Mouse (Mus musculus): ENCODE measurements around the gene Micall1. TPM values are rescaled to one million over a fixed set of nuclear protein-coding genes. Genes with fewer than 3 reads are reported as not detected.
A peak's percentile ranks its signal among the peaks of the same experiment; 100 is the strongest.

Gene Micall1
- polyA plus RNA-seq, 1 experiment from 2014 or later: 10.4 TPM

GRCm38 (mm10) chr15:79134496-79135270, 26.0 kb downstream of the Micall1 start:
- no peaks in the 10 kb centered on the region for H3K9me3 ChIP-seq
- H3K9ac ChIP-seq: no peak overlapping the region
- no peak for ATAC-seq (ENCODE audit: low read depth)
- no peak overlapping the region for H3K27ac ChIP-seq (replicated peaks)
- 82% methylated on average over 9 of the region's 9 CpGs for whole genome bisulfite sequencing
- no peak overlapping the region for H3K4me3 ChIP-seq
- H3K27me3 ChIP-seq: no peaks in the 10 kb centered on the region
- no peak overlapping the region for H3K4me2 ChIP-seq
- peaks cover 51% of the 10 kb centered on the region for H3K36me3 ChIP-seq
- H3K4me1 ChIP-seq (replicated peaks): no peaks in the 10 kb centered on the region

- Histone ChIP-seq H3K9me3 (no peaks in the 10 kb centered on the region), H3K36me3 (peaks cover 44% of the 10 kb centered on the region), H3K9ac (no peak overlapping the region), H3K4me1 (replicated peaks) (peaks cover 4% of the 10 kb centered on the region), H3K27me3 (no peaks in the 10 kb centered on the region), H3K27ac (replicated peaks) (no peak overlapping the region), H3K4me2 (no peak overlapping the region), H3K4me3 (no peak overlapping the region)
- ATAC-seq (ENCODE audit: low read depth): no peak; the same call in 1 of the 2 replicates
- WGBS: 82% methylated on average over 9 of the region's 9 CpGs
Observed at GRCm38 (mm10) chr15:79135332-79135731, 26.6 kb downstream of the Micall1 start.

DNA sequence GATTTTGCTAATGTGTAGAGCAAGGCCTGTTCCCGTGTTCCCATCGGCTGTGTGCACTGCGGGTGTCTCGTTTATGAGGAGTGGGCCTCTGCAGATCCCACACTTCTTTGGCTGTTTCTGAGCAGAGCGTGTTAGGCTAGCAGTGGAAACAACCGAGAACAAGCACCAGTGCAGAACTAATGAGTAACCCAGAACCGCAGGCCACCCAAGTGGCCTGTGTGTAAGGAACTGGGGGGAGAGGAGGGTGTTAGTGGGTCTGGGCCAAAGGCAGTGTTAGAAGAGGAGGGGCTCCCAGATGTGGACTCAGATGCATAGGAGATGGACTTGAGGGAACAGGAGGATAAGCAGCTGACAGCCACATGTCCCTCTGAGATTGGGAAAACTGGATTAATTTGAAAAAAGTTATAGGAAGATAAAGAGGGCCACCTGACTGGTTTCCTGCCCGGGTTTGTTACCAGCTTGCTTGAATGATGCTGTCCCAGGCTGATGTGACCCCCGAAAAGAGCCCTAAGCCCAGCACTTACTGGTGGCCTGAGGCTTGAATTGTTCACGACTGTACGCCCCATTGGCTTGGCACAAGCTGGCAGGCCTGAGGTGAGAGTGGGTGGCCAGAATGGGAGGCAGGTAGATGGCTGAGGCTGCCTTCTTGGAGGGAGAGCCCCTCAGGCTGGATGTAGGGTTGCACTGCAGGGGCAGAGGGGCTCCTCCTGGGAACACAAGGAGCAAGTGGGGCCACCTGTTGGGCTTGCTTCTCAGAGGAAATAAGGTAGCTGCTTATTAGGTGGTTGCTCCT, 27.3 kb downstream of the Micall1 start:
- Histone ChIP-seq H3K9ac (no peak overlapping the region), H3K27ac (replicated peaks) (no peak overlapping the region), H3K4me2 (no peak overlapping the region), H3K4me3 (no peak overlapping the region), H3K36me3 (peaks cover 38% of the 10 kb centered on the region), H3K9me3 (no peaks in the 10 kb centered on the region), H3K4me1 (replicated peaks) (peaks cover 9% of the 10 kb centered on the region), H3K27me3 (no peaks in the 10 kb centered on the region)
- WGBS: 63% methylated on average over 11 of the region's 11 CpGs
- ATAC-seq (ENCODE audit: low read depth): no peak; the same call in 1 of the 2 replicates

DNA sequence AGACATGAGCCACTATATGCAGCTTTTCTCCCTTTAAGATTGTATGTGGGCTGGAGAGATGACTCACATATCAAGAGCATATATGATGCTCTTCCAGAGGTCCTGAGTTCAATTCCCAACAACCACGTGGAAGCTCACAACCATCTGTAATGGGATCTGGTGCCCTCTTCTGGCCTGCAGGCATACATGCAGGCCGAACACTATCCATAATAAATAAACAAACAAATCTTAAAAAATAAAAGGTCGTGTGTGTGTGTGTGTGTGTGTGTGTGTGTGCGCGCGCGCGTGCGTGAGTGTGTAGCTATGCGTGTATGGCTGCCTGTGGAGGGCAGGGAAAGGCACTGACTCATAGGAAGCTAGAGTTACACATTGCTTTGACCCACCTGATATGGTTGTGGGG, 30.9 kb downstream of the Micall1 start:
- Histone ChIP-seq H3K27me3 (no peaks in the 10 kb centered on the region), H3K4me2 (no peak overlapping the region), H3K36me3 (peaks cover 11% of the 10 kb centered on the region), H3K4me1 (replicated peaks) (peaks cover 26% of the 10 kb centered on the region), H3K9ac (no peak overlapping the region), H3K4me3 (no peak overlapping the region), H3K9me3 (no peaks in the 10 kb centered on the region), H3K27ac (replicated peaks) (no peak overlapping the region)
- ATAC-seq (ENCODE audit: low read depth): no peak
- 64% methylated on average over 10 of the region's 10 CpGs for WGBS

GRCm38 (mm10) chr15:79140866-79141565, 32.3 kb downstream of the Micall1 start, which contains the start of the genes Polr2f and 1700088E04Rik:
Gene Polr2f (plus strand): TSS chr15:79141009.
Gene 1700088E04Rik (minus strand): TSS chr15:79141253.
- ATAC-seq (ENCODE audit: low read depth): peak; percentile 91
- Histone ChIP-seq H3K4me3 (peak within 1 kb of the TSS; percentile 69), H3K4me1 (replicated peaks) (peaks cover 26% of the 10 kb centered on the region), H3K9me3 (no peaks in the 10 kb centered on the region), H3K36me3 (peaks cover 22% of the 10 kb centered on the region), H3K27ac (replicated peaks) (no peak within 1 kb of the TSS), H3K4me2 (peak within 1 kb of the TSS; percentile 85), H3K9ac (peak within 1 kb of the TSS; percentile 77), H3K27me3 (no peaks in the 10 kb centered on the region)
- WGBS: under 1% methylated on average over 57 of the region's 57 CpGs

DNA sequence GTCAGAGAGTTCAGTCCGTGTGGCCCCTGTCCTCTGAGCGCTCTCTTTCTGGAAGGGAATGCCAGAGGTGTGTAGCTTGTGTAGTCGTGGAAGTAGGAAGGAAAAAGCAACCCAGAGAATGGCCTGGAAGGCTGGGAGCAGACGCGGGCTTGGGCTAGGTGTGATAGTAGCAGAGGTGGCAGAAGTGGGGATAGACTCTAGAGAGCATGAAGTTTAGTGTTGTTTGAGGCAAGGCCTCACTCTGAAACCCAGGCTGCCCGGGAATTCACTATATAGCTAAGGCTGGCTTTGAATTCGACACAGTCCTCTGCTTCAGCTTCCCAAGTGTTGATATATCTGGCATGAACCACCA, 32.8 kb downstream of the Micall1 start:
- H3K27me3 ChIP-seq: no peaks in the 10 kb centered on the region
- H3K4me1 ChIP-seq (replicated peaks): peaks cover 26% of the 10 kb centered on the region
- H3K27ac ChIP-seq (replicated peaks): no peak overlapping the region
- peaks cover 27% of the 10 kb centered on the region for H3K36me3 ChIP-seq
- H3K4me2 ChIP-seq: peak overlapping the region; percentile 85
- WGBS: 5% methylated on average over 7 of the region's 7 CpGs
- no peak for ATAC-seq (ENCODE audit: low read depth)
- peak overlapping the region; percentile 77 for H3K9ac ChIP-seq
- peak overlapping the region; percentile 69 for H3K4me3 ChIP-seq
- H3K9me3 ChIP-seq: no peaks in the 10 kb centered on the region

DNA sequence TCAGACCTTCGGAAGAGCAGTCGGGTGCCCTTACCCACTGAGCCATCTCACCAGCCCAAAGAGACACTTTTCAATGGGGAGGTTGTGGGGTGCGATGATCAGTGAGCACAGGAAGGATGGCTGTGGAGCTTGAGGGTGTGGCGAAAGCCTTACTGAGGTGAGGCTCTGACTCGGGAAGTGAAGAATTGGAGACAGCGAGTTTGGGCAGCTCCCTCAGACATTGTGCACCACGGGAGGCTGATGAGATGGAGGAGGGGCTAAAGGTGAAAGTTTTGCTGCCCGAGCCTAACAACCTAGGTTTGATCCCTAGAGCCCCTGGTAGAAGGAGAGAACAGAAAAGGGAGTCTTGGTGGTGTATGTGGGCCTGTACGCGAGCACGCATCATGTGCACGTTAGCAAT, 34.6 kb downstream of the Micall1 start:
- Histone ChIP-seq H3K9me3 (no peaks in the 10 kb centered on the region), H3K9ac (no peak overlapping the region), H3K4me1 (replicated peaks) (peaks cover 26% of the 10 kb centered on the region), H3K27me3 (no peaks in the 10 kb centered on the region), H3K4me3 (no peak overlapping the region), H3K36me3 (peaks cover 44% of the 10 kb centered on the region), H3K27ac (replicated peaks) (no peak overlapping the region), H3K4me2 (no peak overlapping the region)
- WGBS: 86% methylated on average over 12 of the region's 12 CpGs
- ATAC-seq (ENCODE audit: low read depth): no peak

GRCm38 (mm10) chr15:79144021-79144420, 35.3 kb downstream of the Micall1 start:
- no peak for ATAC-seq (ENCODE audit: low read depth)
- H3K36me3 ChIP-seq: peaks cover 49% of the 10 kb centered on the region
- H3K4me3 ChIP-seq: no peak overlapping the region
- H3K27me3 ChIP-seq: no peaks in the 10 kb centered on the region
- peaks cover 26% of the 10 kb centered on the region for H3K4me1 ChIP-seq (replicated peaks)
- no peak overlapping the region for H3K4me2 ChIP-seq
- no peak overlapping the region for H3K27ac ChIP-seq (replicated peaks)
- no peaks in the 10 kb centered on the region for H3K9me3 ChIP-seq
- 85% methylated on average over 8 of the region's 8 CpGs for WGBS
- H3K9ac ChIP-seq: no peak overlapping the region

DNA sequence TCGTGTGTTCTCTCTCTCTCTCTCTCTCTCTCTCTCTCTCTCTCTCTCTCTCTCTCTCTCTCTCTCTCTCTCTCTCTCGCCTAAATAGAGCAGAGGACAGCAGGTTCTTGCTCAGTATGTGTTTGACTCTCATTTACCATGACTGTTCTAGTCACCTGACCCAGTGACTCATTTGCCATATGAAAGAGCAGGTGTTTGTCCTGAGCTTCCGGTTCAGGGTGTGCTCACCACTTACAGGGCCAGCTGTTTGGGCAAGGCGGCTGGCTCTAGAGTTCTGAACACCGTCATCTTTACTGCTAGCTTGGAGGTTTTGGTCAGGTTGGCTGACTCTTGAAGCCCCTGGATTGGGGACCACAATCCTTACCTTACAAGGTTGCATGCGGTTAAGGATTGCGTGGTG, 36.8 kb downstream of the Micall1 start:
- H3K4me2 ChIP-seq: no peak overlapping the region
- H3K9ac ChIP-seq: no peak overlapping the region
- ATAC-seq (ENCODE audit: low read depth): no peak
- H3K27me3 ChIP-seq: no peaks in the 10 kb centered on the region
- peaks cover 59% of the 10 kb centered on the region for H3K36me3 ChIP-seq
- H3K9me3 ChIP-seq: no peaks in the 10 kb centered on the region
- 90% methylated on average over 7 of the region's 7 CpGs for WGBS
- peaks cover 20% of the 10 kb centered on the region for H3K4me1 ChIP-seq (replicated peaks)
- no peak overlapping the region for H3K27ac ChIP-seq (replicated peaks)
- H3K4me3 ChIP-seq: no peak overlapping the region

- H3K4me1 ChIP-seq (replicated peaks): peaks cover 26% of the 10 kb centered on the region
- no peaks in the 10 kb centered on the region for H3K9me3 ChIP-seq
- no peak overlapping the region for H3K9ac ChIP-seq
- no peaks in the 10 kb centered on the region for H3K27me3 ChIP-seq
- no peak overlapping the region for H3K4me2 ChIP-seq
- no peak overlapping the region for H3K4me3 ChIP-seq
- peaks cover 77% of the 10 kb centered on the region for H3K36me3 ChIP-seq
- H3K27ac ChIP-seq (replicated peaks): no peak overlapping the region
- 50% methylated on average over 7 of the region's 7 CpGs for WGBS
- peak; percentile 23; the same call in 1 of the 2 replicates for ATAC-seq (ENCODE audit: low read depth)
Observed at GRCm38 (mm10) chr15:79148533-79148932, 39.8 kb downstream of the Micall1 start.

DNA sequence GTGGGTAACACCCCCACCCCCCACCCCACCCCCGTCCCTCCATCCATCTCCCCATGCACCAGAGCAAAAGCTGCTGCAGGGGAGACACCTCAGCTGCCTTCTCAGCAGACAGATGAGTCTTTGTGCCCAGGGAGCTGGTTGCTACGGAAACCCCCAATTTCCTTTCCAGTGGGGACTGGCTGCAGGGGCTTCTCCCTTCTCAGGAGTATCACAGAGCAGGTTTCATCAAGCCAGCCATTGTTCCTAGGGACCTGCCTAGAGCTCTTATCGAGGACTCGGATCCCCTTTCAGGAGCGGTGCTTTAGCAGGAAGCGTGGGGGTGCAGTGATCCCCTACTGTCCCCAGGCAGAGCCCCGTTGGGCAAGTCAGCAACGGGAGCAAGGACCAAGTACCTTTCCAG, 43.2 kb downstream of the Micall1 start:
- H3K4me3 ChIP-seq: no peak overlapping the region
- ATAC-seq (ENCODE audit: low read depth): peak; percentile 47
- H3K36me3 ChIP-seq: peaks cover 46% of the 10 kb centered on the region
- peaks cover 32% of the 10 kb centered on the region for H3K4me1 ChIP-seq (replicated peaks)
- H3K9ac ChIP-seq: peak overlapping the region; percentile 43
- WGBS: 43% methylated on average over 8 of the region's 8 CpGs
- peak overlapping the region; percentile 92 for H3K27ac ChIP-seq (replicated peaks)
- H3K9me3 ChIP-seq: no peaks in the 10 kb centered on the region
- H3K4me2 ChIP-seq: no peak overlapping the region
- H3K27me3 ChIP-seq: no peaks in the 10 kb centered on the region

DNA sequence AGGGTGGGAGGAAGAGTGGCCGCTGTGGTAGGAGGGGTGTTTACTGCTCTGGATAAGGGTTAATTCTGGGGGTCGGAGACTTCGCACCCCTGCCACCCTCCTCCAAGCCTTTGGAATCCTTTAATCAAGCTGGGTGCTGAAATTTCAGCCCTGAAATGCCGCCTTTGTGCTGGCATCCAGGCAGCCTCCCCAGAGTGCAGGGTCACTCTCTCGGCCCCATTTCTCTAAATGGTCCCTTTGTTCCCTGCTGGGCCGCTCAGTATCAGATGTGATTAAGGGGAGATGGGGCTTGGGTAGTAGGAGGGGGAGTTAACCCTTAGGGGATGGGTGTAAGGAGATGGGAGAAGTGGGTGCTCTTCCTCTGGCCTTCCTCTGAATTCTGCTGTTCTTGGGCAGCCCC, 44.0 kb downstream of the Micall1 start:
- WGBS: 37% methylated on average over 6 of the region's 6 CpGs
- no peaks in the 10 kb centered on the region for H3K27me3 ChIP-seq
- no peak for ATAC-seq (ENCODE audit: low read depth)

More for the DNA sequence above, 44.0 kb downstream of the Micall1 start:
- Histone ChIP-seq H3K27ac (replicated peaks) (peak overlapping the region; percentile 92), H3K9ac (peak overlapping the region; percentile 50), H3K36me3 (peaks cover 38% of the 10 kb centered on the region), H3K4me2 (no peak overlapping the region), H3K4me3 (no peak overlapping the region), H3K9me3 (no peaks in the 10 kb centered on the region), H3K4me1 (replicated peaks) (peaks cover 32% of the 10 kb centered on the region)
